Mouse (Mus musculus): ENCODE data around the gene Ocel1. TPM values are rescaled to one million over a fixed set of nuclear protein-coding genes. Genes with fewer than 3 reads are reported as not detected.

The Ocel1 gene
- polyA plus RNA-seq, 1 experiment from 2014 or later = 2.1 TPM

GRCm38 (mm10) chr8:71392391-71392790, 21.3 kb downstream of the Ocel1 start:
- H3K36me3 ChIP-seq (replicated peaks; ENCODE audit: control insufficient read depth, insufficient read depth, low read depth, low read length) = no peaks in the 10 kb centered on the region
- DNase-seq (ENCODE audit: low spot score) = no peak
- 72% methylated on average over 5 of the region's 5 CpGs for WGBS

GRCm38 (mm10) chr8:71392871-71393270, 21.8 kb downstream of the Ocel1 start:
- H3K4me2 ChIP-seq (ENCODE audit: low read depth, low read length) = no peak overlapping the region
- ATAC-seq (replicated peaks; ENCODE audit: insufficient number of reproducible peaks, low FRiP score, low TSS enrichment, low read depth) = no peak
- WGBS = 7% methylated on average over 3 of the region's 3 CpGs
- no peaks in the 10 kb centered on the region for H3K9me3 ChIP-seq (replicated peaks; ENCODE audit: control insufficient read depth, low read length)
- no peaks in the 10 kb centered on the region for H3K4me1 ChIP-seq (ENCODE audit: control insufficient read depth, insufficient read depth, low read length)
- H3K27me3 ChIP-seq (ENCODE audit: control insufficient read depth, insufficient read depth, low read length) = no peaks in the 10 kb centered on the region
- DNase-seq (ENCODE audit: low spot score) = peak; percentile 71
- H3K4me3 ChIP-seq (ENCODE audit: low read depth, low read length) = no peak overlapping the region
- H3K36me3 ChIP-seq (replicated peaks; ENCODE audit: control insufficient read depth, insufficient read depth, low read depth, low read length) = no peaks in the 10 kb centered on the region
- H3K27ac ChIP-seq (replicated peaks; ENCODE audit: low read depth, low read length) = no peak overlapping the region
- H3K9ac ChIP-seq (replicated peaks; ENCODE audit: low read length) = no peak overlapping the region

More at GRCm38 (mm10) chr8:71392391-71392790, 21.3 kb downstream of the Ocel1 start:
- Histone ChIP-seq H3K4me2 (ENCODE audit: low read depth, low read length) (no peak overlapping the region), H3K9me3 (replicated peaks; ENCODE audit: control insufficient read depth, low read length) (no peaks in the 10 kb centered on the region), H3K4me3 (ENCODE audit: low read depth, low read length) (no peak overlapping the region), H3K9ac (replicated peaks; ENCODE audit: low read length) (no peak overlapping the region), H3K27ac (replicated peaks; ENCODE audit: low read depth, low read length) (no peak overlapping the region), H3K27me3 (ENCODE audit: control insufficient read depth, insufficient read depth, low read length) (no peaks in the 10 kb centered on the region), H3K4me1 (ENCODE audit: control insufficient read depth, insufficient read depth, low read length) (no peaks in the 10 kb centered on the region)
- no peak for ATAC-seq (replicated peaks; ENCODE audit: insufficient number of reproducible peaks, low FRiP score, low TSS enrichment, low read depth)

- 80% methylated on average over 7 of the region's 7 CpGs for WGBS
- no peaks in the 10 kb centered on the region for H3K27me3 ChIP-seq (ENCODE audit: control insufficient read depth, insufficient read depth, low read length)
- no peak overlapping the region for H3K9ac ChIP-seq (replicated peaks; ENCODE audit: low read length)
- no peak overlapping the region for H3K4me2 ChIP-seq (ENCODE audit: low read depth, low read length)
- H3K4me3 ChIP-seq (ENCODE audit: low read depth, low read length) = no peak overlapping the region
- no peaks in the 10 kb centered on the region for H3K9me3 ChIP-seq (replicated peaks; ENCODE audit: control insufficient read depth, low read length)
- H3K27ac ChIP-seq (replicated peaks; ENCODE audit: low read depth, low read length) = no peak overlapping the region
- no peaks in the 10 kb centered on the region for H3K4me1 ChIP-seq (ENCODE audit: control insufficient read depth, insufficient read depth, low read length)
- no peaks in the 10 kb centered on the region; the same call in 1 of the 2 replicates for H3K36me3 ChIP-seq (replicated peaks; ENCODE audit: control insufficient read depth, insufficient read depth, low read depth, low read length)
- ATAC-seq (replicated peaks; ENCODE audit: insufficient number of reproducible peaks, low FRiP score, low TSS enrichment, low read depth) = no peak
- DNase-seq (ENCODE audit: low spot score) = no peak
Measured at GRCm38 (mm10) chr8:71394481-71394880, 23.4 kb downstream of the Ocel1 start.

DNA sequence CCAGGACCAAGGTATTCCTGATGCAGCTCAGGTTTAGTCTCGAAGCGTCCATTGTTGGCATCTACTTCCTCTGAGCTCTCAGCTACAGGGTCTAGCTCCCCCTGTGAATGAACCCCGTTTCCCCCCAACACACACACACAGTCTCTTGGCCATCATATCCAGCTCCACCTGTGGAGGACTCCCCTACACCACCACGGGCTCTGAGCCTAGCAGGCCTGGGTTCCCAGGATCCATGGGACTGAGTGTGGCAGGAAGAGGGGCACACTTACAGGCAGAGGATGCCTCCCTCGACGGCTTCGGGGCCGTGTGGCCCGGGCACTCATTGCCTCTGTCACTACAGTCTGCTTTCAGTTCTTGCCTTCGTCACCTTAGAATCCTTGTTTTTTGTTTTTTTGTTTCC, 24.0 kb downstream of the Ocel1 start:
- H3K27ac ChIP-seq (replicated peaks; ENCODE audit: low read depth, low read length) = no peak overlapping the region

GRCm38 (mm10) chr8:71395629-71396028, 24.5 kb downstream of the Ocel1 start, which contains the start of gene Ushbp1:
Gene Ushbp1 (minus strand): TSS chr8:71395802.
- Histone ChIP-seq H3K27ac (replicated peaks; ENCODE audit: low read depth, low read length) (0 out of 2 replicates have a peak within 1 kb of the TSS, but pooled peaks have one; percentile 2), H3K4me2 (ENCODE audit: low read depth, low read length) (peak within 1 kb of the TSS; percentile 21; the same call in 1 of the 2 replicates), H3K36me3 (replicated peaks; ENCODE audit: control insufficient read depth, insufficient read depth, low read depth, low read length) (no peaks in the 10 kb centered on the region; the same call in 1 of the 2 replicates), H3K4me3 (ENCODE audit: low read depth, low read length) (peak within 1 kb of the TSS; percentile 87), H3K4me1 (ENCODE audit: control insufficient read depth, insufficient read depth, low read length) (no peaks in the 10 kb centered on the region), H3K9ac (replicated peaks; ENCODE audit: low read length) (peak within 1 kb of the TSS; percentile 70), H3K27me3 (ENCODE audit: control insufficient read depth, insufficient read depth, low read length) (no peaks in the 10 kb centered on the region), H3K9me3 (replicated peaks; ENCODE audit: control insufficient read depth, low read length) (no peaks in the 10 kb centered on the region)
- ATAC-seq (replicated peaks; ENCODE audit: insufficient number of reproducible peaks, low FRiP score, low TSS enrichment, low read depth) = no peak
- 89% methylated on average over 9 of the region's 9 CpGs for WGBS
- DNase-seq (ENCODE audit: low spot score) = no peak

More for the DNA sequence above, 24.0 kb downstream of the Ocel1 start:
- 91% methylated on average over 10 of the region's 10 CpGs for WGBS
- Histone ChIP-seq H3K9ac (replicated peaks; ENCODE audit: low read length) (no peak overlapping the region), H3K27me3 (ENCODE audit: control insufficient read depth, insufficient read depth, low read length) (no peaks in the 10 kb centered on the region), H3K4me1 (ENCODE audit: control insufficient read depth, insufficient read depth, low read length) (no peaks in the 10 kb centered on the region), H3K4me3 (ENCODE audit: low read depth, low read length) (no peak overlapping the region), H3K9me3 (replicated peaks; ENCODE audit: control insufficient read depth, low read length) (no peaks in the 10 kb centered on the region), H3K4me2 (ENCODE audit: low read depth, low read length) (no peak overlapping the region), H3K36me3 (replicated peaks; ENCODE audit: control insufficient read depth, insufficient read depth, low read depth, low read length) (no peaks in the 10 kb centered on the region; the same call in 1 of the 2 replicates)
- no peak for ATAC-seq (replicated peaks; ENCODE audit: insufficient number of reproducible peaks, low FRiP score, low TSS enrichment, low read depth)
- DNase-seq (ENCODE audit: low spot score) = no peak

DNA sequence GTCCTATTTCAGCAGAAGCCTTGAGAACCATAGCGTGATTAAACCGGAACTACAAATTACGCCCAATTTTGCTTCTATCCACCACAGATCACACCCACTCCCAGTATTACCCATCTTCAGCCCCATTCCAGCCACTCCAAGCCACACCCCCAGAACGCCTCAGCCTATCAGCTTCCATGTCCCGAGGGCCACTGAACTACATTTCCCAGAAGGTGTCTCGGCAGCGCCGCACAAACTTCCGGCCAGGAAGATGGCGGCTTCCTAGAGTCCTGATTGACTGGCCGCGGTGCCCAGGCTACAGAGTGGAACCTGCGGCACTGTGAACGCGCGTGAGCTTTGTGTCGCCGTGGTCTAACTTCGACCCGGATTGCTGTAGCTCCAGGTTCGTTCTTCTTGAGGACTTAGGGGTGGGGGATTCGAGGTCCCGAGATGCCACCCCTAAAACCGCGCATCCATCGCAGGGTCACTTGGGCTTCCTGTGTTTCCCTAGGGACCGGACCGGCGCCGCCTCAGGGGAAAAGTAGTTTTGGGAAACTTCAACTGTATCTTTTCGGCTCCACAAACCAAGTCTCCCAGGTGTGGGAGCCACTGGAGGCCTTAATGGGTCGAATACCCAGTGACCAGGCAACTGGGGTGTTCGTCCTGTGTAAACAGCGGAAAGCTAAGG, 25.7 kb downstream of the Ocel1 start, which contains the start of gene Babam1:
TSS of gene Babam1 (plus strand) at position 223 of the 667 bp plus-strand sequence.
- Histone ChIP-seq H3K4me3 (ENCODE audit: low read depth, low read length) (peak within 1 kb of the TSS; percentile 87), H3K9me3 (replicated peaks; ENCODE audit: control insufficient read depth, low read length) (no peaks in the 10 kb centered on the region), H3K4me2 (ENCODE audit: low read depth, low read length) (peak within 1 kb of the TSS; percentile 71), H3K27me3 (ENCODE audit: control insufficient read depth, insufficient read depth, low read length) (no peaks in the 10 kb centered on the region), H3K27ac (replicated peaks; ENCODE audit: low read depth, low read length) (0 out of 2 replicates have a peak within 1 kb of the TSS, but pooled peaks have one; percentile 2), H3K4me1 (ENCODE audit: control insufficient read depth, insufficient read depth, low read length) (no peaks in the 10 kb centered on the region), H3K9ac (replicated peaks; ENCODE audit: low read length) (peak within 1 kb of the TSS; percentile 70), H3K36me3 (replicated peaks; ENCODE audit: control insufficient read depth, insufficient read depth, low read depth, low read length) (no peaks in the 10 kb centered on the region; the same call in 1 of the 2 replicates)
- under 1% methylated on average over 34 of the region's 34 CpGs for WGBS
- DNase-seq (ENCODE audit: low spot score) (peak; percentile 97), ATAC-seq (replicated peaks; ENCODE audit: insufficient number of reproducible peaks, low FRiP score, low TSS enrichment, low read depth) (peak; percentile 92)

- Histone ChIP-seq H3K4me3 (ENCODE audit: low read depth, low read length) (peak overlapping the region; percentile 87), H3K27ac (replicated peaks; ENCODE audit: low read depth, low read length) (no peak overlapping the region), H3K27me3 (ENCODE audit: control insufficient read depth, insufficient read depth, low read length) (no peaks in the 10 kb centered on the region), H3K9me3 (replicated peaks; ENCODE audit: control insufficient read depth, low read length) (no peaks in the 10 kb centered on the region), H3K9ac (replicated peaks; ENCODE audit: low read length) (peak overlapping the region; percentile 70; the same call in 1 of the 2 replicates), H3K4me2 (ENCODE audit: low read depth, low read length) (peak overlapping the region; percentile 71), H3K36me3 (replicated peaks; ENCODE audit: control insufficient read depth, insufficient read depth, low read depth, low read length) (no peaks in the 10 kb centered on the region; the same call in 1 of the 2 replicates), H3K4me1 (ENCODE audit: control insufficient read depth, insufficient read depth, low read length) (no peaks in the 10 kb centered on the region)
- DNase-seq (ENCODE audit: low spot score) (no peak), ATAC-seq (replicated peaks; ENCODE audit: insufficient number of reproducible peaks, low FRiP score, low TSS enrichment, low read depth) (no peak)
- WGBS = 82% methylated on average over 12 of the region's 12 CpGs
Measured at GRCm38 (mm10) chr8:71397701-71398100, 26.6 kb downstream of the Ocel1 start.

GRCm38 (mm10) chr8:71400826-71401225, 29.7 kb downstream of the Ocel1 start:
- Histone ChIP-seq H3K27ac (replicated peaks; ENCODE audit: low read depth, low read length) (no peak overlapping the region), H3K9me3 (replicated peaks; ENCODE audit: control insufficient read depth, low read length) (no peaks in the 10 kb centered on the region), H3K4me2 (ENCODE audit: low read depth, low read length) (no peak overlapping the region), H3K9ac (replicated peaks; ENCODE audit: low read length) (no peak overlapping the region), H3K4me1 (ENCODE audit: control insufficient read depth, insufficient read depth, low read length) (0 out of 2 replicates have a peak, but pooled peaks cover 2% of the 10 kb centered on the region), H3K36me3 (replicated peaks; ENCODE audit: control insufficient read depth, insufficient read depth, low read depth, low read length) (no peaks in the 10 kb centered on the region; the same call in 1 of the 2 replicates), H3K4me3 (ENCODE audit: low read depth, low read length) (no peak overlapping the region), H3K27me3 (ENCODE audit: control insufficient read depth, insufficient read depth, low read length) (no peaks in the 10 kb centered on the region)
- ATAC-seq (replicated peaks; ENCODE audit: insufficient number of reproducible peaks, low FRiP score, low TSS enrichment, low read depth) (no peak), DNase-seq (ENCODE audit: low spot score) (no peak)
- WGBS = 88% methylated on average over 2 of the region's 2 CpGs

Data from embryonic facial prominence, embryonic 11.5 days (tissue).